Mouse (Mus musculus): ENCODE measurements at regions not wholly inside any gene's neighbourhood (a gene's known extent, or its start where the extent isn't known, plus 50 kb on each side); places are given as distances from the start of the nearest gene placed in this dataset.

DNA sequence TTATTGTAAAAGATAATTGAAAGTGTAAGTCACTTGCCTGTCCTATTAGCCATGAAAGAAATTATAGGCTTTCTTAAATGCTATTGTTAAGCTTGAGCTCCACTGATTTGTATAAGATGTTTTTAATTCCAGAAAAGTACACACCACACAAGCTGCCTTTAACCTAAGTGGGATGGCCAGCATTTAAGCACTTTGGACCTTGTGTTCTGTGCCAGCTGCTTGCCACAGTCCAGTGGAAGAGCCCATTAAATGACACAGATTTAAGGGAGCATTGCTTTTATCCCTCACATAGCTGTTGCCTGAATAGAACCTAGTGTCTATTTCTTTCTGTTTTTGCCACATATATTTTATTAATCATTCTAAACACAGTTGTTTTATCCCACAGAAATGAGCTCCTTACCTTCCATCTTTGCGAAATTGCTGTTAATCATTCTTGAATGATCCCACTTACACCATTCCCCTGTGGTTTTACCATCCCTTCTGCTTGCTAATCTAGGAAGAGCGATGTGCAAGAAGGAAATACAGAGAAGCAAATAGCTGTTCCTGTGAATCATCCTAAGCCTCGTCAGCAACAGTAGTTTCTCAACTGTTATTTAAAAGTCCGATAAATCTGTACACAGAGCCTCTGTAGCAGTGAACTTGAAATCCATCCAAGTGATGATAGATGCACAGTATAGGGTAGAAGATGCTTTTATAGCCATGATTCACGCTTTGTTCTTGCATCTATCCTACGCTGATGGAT lies 57.9 kb upstream of the Samsn1 start:
- no peak for DNase-seq (ENCODE audit: low read depth, low spot score)

DNA sequence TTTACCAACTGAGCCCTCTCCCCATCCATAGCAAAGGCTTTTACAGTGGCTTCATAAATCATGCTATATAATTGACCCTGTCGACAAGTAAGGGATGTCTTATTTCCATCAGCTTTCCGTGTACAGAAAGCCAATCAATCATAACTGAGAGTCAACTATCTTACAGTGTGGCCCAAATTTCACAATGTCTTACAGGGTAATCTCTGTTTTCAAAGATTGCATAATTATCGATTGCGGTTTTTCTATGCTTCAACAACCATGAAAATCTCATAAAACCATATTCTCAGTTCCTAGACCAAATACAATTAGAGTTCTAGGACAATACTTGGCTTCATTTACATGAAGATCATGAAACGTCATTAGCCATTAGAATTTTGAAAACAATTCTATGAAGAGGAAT lies 56.1 kb upstream of the Samsn1 start:
- DNase-seq (ENCODE audit: low read depth, low spot score) = no peak

DNA sequence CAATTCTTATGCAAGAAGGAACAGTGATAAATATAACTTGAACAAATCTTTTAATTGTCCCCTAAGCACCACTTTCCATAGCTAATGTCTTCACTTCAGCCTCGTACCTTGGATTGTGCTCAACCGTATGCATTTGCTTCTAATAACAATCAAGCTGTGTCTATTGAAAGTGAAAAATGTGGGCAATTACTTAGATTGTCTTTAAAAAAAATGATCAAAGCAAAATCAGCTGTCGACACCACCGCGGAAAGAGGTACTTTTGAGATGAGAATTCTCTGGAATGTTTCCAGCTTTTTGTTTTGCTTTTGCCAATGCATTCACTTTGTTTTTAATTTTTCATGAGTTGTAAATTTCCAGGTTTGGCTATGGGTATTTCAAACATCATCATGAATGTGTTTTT lies 54.1 kb upstream of the Samsn1 start:
- DNase-seq (ENCODE audit: low read depth, low spot score) = no peak

Data from c-Kit-negative CD71-positive TER-119-positive erythroid progenitor cells, embryonic 14.5 days (primary cell).